ENCODE assay signal across 14 mouse cellular contexts in genomic region chr9:88359140-88359539, GRCm38 (mm10).
"Had no signal": no experiment of that assay in that cellular context is flagged by ENCODE, and none has a peak within 500 bp of the region (broad histone marks: within the 10 kb centered on the region; RNA-seq: fewer than 3 reads in every experiment).

No protein-coding gene starts in this region.

- H3K27ac ChIP-seq: limb, embryonic 10.5 days; liver, embryonic 15.5 days; macrophage; midbrain, embryonic 15.5 days; neural tube, embryonic 12.5 days; stomach, postnatal 0 days had no signal

- H3K4me2 ChIP-seq: liver, embryonic 15.5 days; lung, embryonic 14.5 days; midbrain, embryonic 11.5 days; midbrain, embryonic 15.5 days; neural tube, embryonic 12.5 days had no signal

- ATAC-seq: intestine, embryonic 16.5 days; midbrain, embryonic 15.5 days had no signal

- H3K4me3 ChIP-seq: limb, embryonic 10.5 days; liver, embryonic 15.5 days; midbrain, embryonic 15.5 days; neural tube, embryonic 12.5 days had no signal

- H3K36me3 ChIP-seq: limb, embryonic 10.5 days; liver, embryonic 15.5 days; midbrain, embryonic 15.5 days; neural tube, embryonic 12.5 days had no signal

- DNase-seq: kidney, postnatal 10 days; kidney, postnatal 4 days; lung, embryonic 14.5 days; lung, postnatal 10 days; thymus, adult 2 months; thymus, postnatal 36 days had no signal

- H3K4me1 ChIP-seq: neural tube, embryonic 12.5 days had no signal

- H3K9ac ChIP-seq: liver, embryonic 15.5 days; lung, embryonic 14.5 days; midbrain, embryonic 15.5 days; neural tube, embryonic 12.5 days had no signal

- H3K9me3 ChIP-seq: limb, embryonic 10.5 days; liver, embryonic 15.5 days; midbrain, embryonic 15.5 days; neural tube, embryonic 12.5 days had no signal

- H3K27me3 ChIP-seq: liver, embryonic 15.5 days; midbrain, embryonic 15.5 days; neural tube, embryonic 12.5 days had no signal
